10 mouse cellular contexts compared by ENCODE assay signal in genomic region chr12:80083133-80083821, GRCm38 (mm10). TPM values are rescaled to one million over a fixed set of nuclear protein-coding genes. Genes with fewer than 3 reads are reported as not detected.
DNase-seq lines count a peak whose midpoint lies in the region; ATAC-seq lines count a peak whose summit lies in the region.
"Had no signal": no experiment of that assay in that cellular context is flagged by ENCODE, and none has a peak within 500 bp of the region (broad histone marks: within the 10 kb centered on the region; RNA-seq: fewer than 3 reads in every experiment).

No protein-coding gene starts in this region.

- H3K4me1 ChIP-seq in kidney, embryonic 15.5 days, result peaks cover 45% of the 10 kb centered on the region
- H3K4me1 ChIP-seq in liver, embryonic 16.5 days (ENCODE audit: control insufficient read depth, low read depth, low read length), result peaks cover 36% of the 10 kb centered on the region

- no peaks in the 10 kb centered on the region for H3K9me3 ChIP-seq in kidney, embryonic 15.5 days (replicated peaks)
- H3K9me3 ChIP-seq in liver, embryonic 16.5 days (replicated peaks; ENCODE audit: control insufficient read depth, low read length), result no peaks in the 10 kb centered on the region

- H3K27me3 ChIP-seq in kidney, embryonic 15.5 days, result no peaks in the 10 kb centered on the region
- no peaks in the 10 kb centered on the region for H3K27me3 ChIP-seq in liver, embryonic 16.5 days (ENCODE audit: control insufficient read depth, insufficient read depth, low read depth, low read length)
- H3K27me3 ChIP-seq: Patski had no signal

- DNase-seq in kidney, postnatal 14 days, result no peak
- no peak for DNase-seq in right cerebral cortex, adult 2 months (ENCODE audit: low spot score in 2 of 2)
- no peak for DNase-seq in spleen, adult 12 weeks (ENCODE audit: low spot score)
- no peak for DNase-seq in frontal cortex, postnatal 10 days (ENCODE audit: low spot score in 2 of 2)
- DNase-seq: cerebellum, adult 11 months had no signal

- H3K36me3 ChIP-seq in kidney, embryonic 15.5 days, result no peaks in the 10 kb centered on the region
- no peaks in the 10 kb centered on the region for H3K36me3 ChIP-seq in liver, embryonic 16.5 days (ENCODE audit: control insufficient read depth, insufficient read depth)

- H3K27ac ChIP-seq in kidney, embryonic 15.5 days, result peak overlapping the region; percentile 90
- peak overlapping the region; percentile 84 for H3K27ac ChIP-seq in liver, embryonic 16.5 days (ENCODE audit: low read length)

- peak; percentile 26; the same call in 1 of the 2 replicates for ATAC-seq in kidney, embryonic 15.5 days (replicated peaks; ENCODE audit: low FRiP score)
- ATAC-seq in common myeloid progenitor, adult 5-6 weeks (replicated peaks; ENCODE audit: low read depth, poor library complexity, severe bottlenecking), result peak; percentile 26
- peak; percentile 73 for ATAC-seq in granulocyte monocyte progenitor cell, adult 5-6 weeks (replicated peaks; ENCODE audit: poor library complexity, severe bottlenecking)
- 0 out of 2 replicates have a peak, but pooled peaks have one; percentile 4 for ATAC-seq in liver, embryonic 16.5 days (ENCODE audit: low read depth)
- ATAC-seq: Patski had no signal

- no peak overlapping the region for H3K4me3 ChIP-seq in kidney, embryonic 15.5 days (replicated peaks)
- no peak overlapping the region for H3K4me3 ChIP-seq in liver, embryonic 16.5 days (ENCODE audit: low read depth, low read length)

- no peak overlapping the region; the same call in 1 of the 2 replicates for H3K4me2 ChIP-seq in kidney, embryonic 15.5 days
- H3K4me2 ChIP-seq in liver, embryonic 16.5 days (ENCODE audit: low read depth, low read length), result peak overlapping the region; percentile 41

- no peak overlapping the region for H3K9ac ChIP-seq in kidney, embryonic 15.5 days
- H3K9ac ChIP-seq in liver, embryonic 16.5 days (ENCODE audit: low read depth, low read length), result peak overlapping the region; percentile 45

- 38% methylated on average over 7 of the region's 7 CpGs for WGBS in kidney, embryonic 15.5 days
- WGBS in liver, embryonic 16.5 days (ENCODE audit: insufficient replicate concordance), result 21% methylated on average over 7 of the region's 7 CpGs

RNA-seq across cellular contexts. Expression of gene Zfp36l1, which starts 29.5 kb away (rescaled TPM):
- 136 and 154 TPM in 2 replicates for polyA plus RNA-seq in kidney, embryonic 15.5 days (2015; fragmentation: Nextera tagmentation; extraction: Ambion mirVana)
- 14.5 and 17.7 TPM in 2 replicates for total RNA-seq in common myeloid progenitor, adult 5-6 weeks (2017)
- 1.9 and 8.5 TPM in 2 replicates for total RNA-seq in granulocyte monocyte progenitor cell, adult 5-6 weeks (2014; fragmentation: Nextera tagmentation)
- 0.36 and 0.56 TPM in 2 replicates for total RNA-seq in granulocyte monocyte progenitor cell, adult 5-6 weeks (2017)
- polyA plus RNA-seq in liver, embryonic 16.5 days (2015; fragmentation: Nextera tagmentation; extraction: Ambion mirVana), result 22.2 and 30.4 TPM in 2 replicates

Comparison
In these comparisons a context has a peak if more than half of its experiments do, and no peak if none do; other contexts are left out.
1. ATAC-seq: peak in every context shown above with its lines; median percentile 73 in granulocyte monocyte progenitor cell, adult 5-6 weeks; 26 in kidney, embryonic 15.5 days; 26 in common myeloid progenitor, adult 5-6 weeks; 4 in liver, embryonic 16.5 days.